Mouse (Mus musculus) C2C12 (cell line): ENCODE data around the gene Ntf3. TPM values are rescaled to one million over a fixed set of nuclear protein-coding genes. Genes with fewer than 3 reads are reported as not detected.

ENCODE experiments used
- H3K27me3 ChIP-seq: one replicate; pipeline ENCODE4 v1.6.1; 2011; ENCODE audit not compliant: control insufficient read depth, insufficient read depth, insufficient read length
- H3K36me3 ChIP-seq: one replicate; pipeline ENCODE4 v1.6.1; 2011; ENCODE audit not compliant: control insufficient read depth, insufficient read depth
- H3K4me3 ChIP-seq: one replicate; pipeline ENCODE4 v1.5.1; 2011; ENCODE audit warnings: mild to moderate bottlenecking, control low read depth; ENCODE audit not compliant: poor library complexity, insufficient read depth, severe bottlenecking
- H3K79me2 ChIP-seq: one replicate; pipeline ENCODE4 v1.6.1; 2011; ENCODE audit not compliant: control insufficient read depth, insufficient read depth
- H3K79me3 ChIP-seq: one replicate; pipeline ENCODE4 v1.6.1; 2011; ENCODE audit warnings: low read depth, control low read depth
- H3ac ChIP-seq: one replicate; pipeline ENCODE3; 2011; ENCODE audit warnings: low read depth; ENCODE audit not compliant: control insufficient read depth, insufficient read length
- CEBPB ChIP-seq: IDR thresholded peaks from one replicate; pipeline ENCODE4 v1.6.1; 2011; ENCODE audit warnings: low read depth, mild to moderate bottlenecking, control low read depth, moderate library complexity
- CTCF ChIP-seq: IDR thresholded peaks from one replicate; pipeline ENCODE4 v1.5.1; 2011; ENCODE audit not compliant: control insufficient read depth, insufficient read depth, insufficient read length
- FOSL1 ChIP-seq: IDR thresholded peaks from one replicate; pipeline ENCODE4 v1.8.0; 2011; ENCODE audit warnings: mild to moderate bottlenecking, low read length; ENCODE audit not compliant: poor library complexity, insufficient read depth, severe bottlenecking
- MAX ChIP-seq: IDR thresholded peaks from one replicate; pipeline ENCODE4 v1.6.1; 2011; ENCODE audit warnings: mild to moderate bottlenecking, control low read depth
- MYOD1 ChIP-seq: IDR thresholded peaks from one replicate; pipeline ENCODE4 v1.6.1; 2011; ENCODE audit warnings: low read depth; ENCODE audit not compliant: control insufficient read depth, insufficient read length
- MYOG ChIP-seq: IDR thresholded peaks from one replicate; pipeline ENCODE4 v1.6.1; 2011; ENCODE audit not compliant: control insufficient read depth, insufficient read length; ENCODE audit errors: extremely low read depth
- USF1 ChIP-seq: IDR thresholded peaks from one replicate; pipeline ENCODE4 v1.6.1; 2011; ENCODE audit warnings: low read depth, mild to moderate bottlenecking, control low read depth, moderate library complexity
- polyA plus RNA-seq: library from polyadenylated mRNA; unstranded; fragments of >200 nt; fragmentation: generic; extraction: Trizol; gene quantifications from one replicate; pipeline ENCODE4 v1.2.1, GENCODE M21; 2012; ENCODE audit warnings: missing spikeins

Ntf3 gene
- polyA plus RNA-seq, 1 experiment, result not detected

DNA sequence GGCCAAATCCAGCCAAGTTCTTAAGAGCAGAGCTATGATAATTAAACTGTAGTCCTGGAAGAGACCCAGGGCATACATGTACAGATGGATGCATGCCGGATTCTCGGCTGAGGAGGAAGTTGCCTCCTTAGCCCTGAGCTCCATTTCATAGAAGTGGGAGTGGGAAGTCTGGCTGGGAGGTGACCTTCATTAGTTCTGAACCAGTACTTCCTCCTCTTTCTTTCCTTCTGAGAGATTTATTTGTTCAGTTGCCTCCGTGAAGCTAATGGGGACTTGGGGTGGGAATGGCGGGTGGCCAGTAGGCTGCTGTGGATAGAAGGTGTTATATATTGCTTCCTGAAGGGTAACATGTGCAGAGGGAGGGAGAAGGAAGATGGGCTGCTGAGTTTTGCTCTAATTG, 28.1 kb upstream of the Ntf3 start:
- TF ChIP-seq MAX (no peak), FOSL1 (no peak), CTCF (no peak), USF1 (no peak), MYOD1 (no peak)
- no peak overlapping the region for H3ac ChIP-seq
- H3K4me3 ChIP-seq, result no peak overlapping the region
- no peaks in the 10 kb centered on the region for H3K27me3 ChIP-seq
- no peaks in the 10 kb centered on the region for H3K36me3 ChIP-seq
- no peaks in the 10 kb centered on the region for H3K79me3 ChIP-seq
- no peaks in the 10 kb centered on the region for H3K79me2 ChIP-seq

DNA sequence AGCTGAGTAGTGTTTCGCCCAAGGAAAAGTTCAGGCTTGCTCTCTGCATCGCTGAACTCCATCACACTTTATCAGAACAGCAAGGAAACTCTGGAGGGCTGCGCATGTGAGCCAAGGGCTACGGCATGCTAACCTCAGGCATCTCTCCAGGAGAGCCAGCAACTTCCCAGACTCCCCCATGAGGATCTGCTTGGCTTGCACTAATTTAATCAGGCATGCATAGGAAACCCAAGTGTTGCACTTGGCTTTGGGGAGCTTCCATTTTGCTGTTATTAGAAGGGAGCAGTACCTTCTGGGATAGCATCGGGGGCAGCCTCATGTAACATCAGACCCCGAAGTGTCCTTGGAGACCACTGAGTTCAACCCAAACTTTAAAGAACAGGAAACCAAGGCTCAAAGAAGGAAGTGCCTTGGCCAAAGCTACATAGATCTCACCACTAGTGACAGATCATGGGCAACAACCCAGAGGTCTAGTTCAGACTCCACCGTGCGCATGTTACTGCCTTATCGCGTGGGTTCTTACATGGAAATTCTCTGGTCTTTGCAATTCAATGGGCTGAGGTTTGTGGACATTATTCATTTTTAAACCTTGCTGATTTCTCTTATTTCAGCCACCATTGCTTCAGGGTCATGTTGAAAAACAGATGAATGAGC, 23.6 kb upstream of the Ntf3 start:
- H3ac ChIP-seq, result no peak overlapping the region
- H3K27me3 ChIP-seq, result no peaks in the 10 kb centered on the region
- TF ChIP-seq FOSL1 (no peak), CEBPB (no peak), MAX (no peak), CTCF (no peak), MYOD1 (no peak), USF1 (no peak), MYOG (no peak)
- H3K4me3 ChIP-seq, result no peak overlapping the region
- no peaks in the 10 kb centered on the region for H3K79me3 ChIP-seq
- no peaks in the 10 kb centered on the region for H3K36me3 ChIP-seq
- no peaks in the 10 kb centered on the region for H3K79me2 ChIP-seq

- H3K27me3 ChIP-seq, result no peaks in the 10 kb centered on the region
- no peak overlapping the region for H3ac ChIP-seq
- no peak for TF ChIP-seq CEBPB
- TF ChIP-seq FOSL1, result no peak
- no peak for TF ChIP-seq USF1
- TF ChIP-seq MYOG, result no peak
- no peak for TF ChIP-seq CTCF
- no peak for TF ChIP-seq MAX
- no peak for TF ChIP-seq MYOD1
- no peaks in the 10 kb centered on the region for H3K36me3 ChIP-seq
- H3K79me2 ChIP-seq, result no peaks in the 10 kb centered on the region
- H3K4me3 ChIP-seq, result no peak overlapping the region
- H3K79me3 ChIP-seq, result no peaks in the 10 kb centered on the region
Measured at GRCm38 (mm10) chr6:126187400-126187799, 20.7 kb upstream of the Ntf3 start.

DNA sequence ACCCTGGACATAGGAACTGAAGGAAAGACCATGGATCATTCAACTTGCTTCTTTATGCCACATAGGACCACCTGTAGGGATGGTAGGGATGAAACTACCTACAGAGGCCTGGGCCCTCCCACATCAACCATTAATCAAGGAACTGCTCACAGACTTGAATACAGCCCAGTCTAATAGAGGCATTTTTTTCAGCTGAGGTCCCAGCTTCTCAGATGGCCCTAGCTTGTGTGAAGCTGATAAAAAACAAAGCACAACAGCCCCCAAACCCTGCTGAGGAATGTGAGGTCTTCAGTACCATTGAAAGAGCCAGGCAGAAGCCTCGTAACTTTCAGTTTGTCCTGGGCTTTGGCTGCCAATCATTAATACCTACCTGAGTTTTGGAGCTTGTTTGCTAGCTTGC, 19.4 kb upstream of the Ntf3 start:
- H3K79me3 ChIP-seq, result no peaks in the 10 kb centered on the region
- no peaks in the 10 kb centered on the region for H3K79me2 ChIP-seq
- no peak overlapping the region for H3K4me3 ChIP-seq
- H3ac ChIP-seq, result no peak overlapping the region
- no peaks in the 10 kb centered on the region for H3K27me3 ChIP-seq
- TF ChIP-seq USF1, result no peak
- no peak for TF ChIP-seq MYOD1
- no peak for TF ChIP-seq MAX
- TF ChIP-seq MYOG, result no peak
- no peak for TF ChIP-seq CEBPB
- no peak for TF ChIP-seq FOSL1
- TF ChIP-seq CTCF, result no peak
- no peaks in the 10 kb centered on the region for H3K36me3 ChIP-seq

GRCm38 (mm10) chr6:126172071-126172470, 5.4 kb upstream of the Ntf3 start:
- Histone ChIP-seq H3K36me3 (no peaks in the 10 kb centered on the region), H3K4me3 (no peak overlapping the region), H3K27me3 (peaks cover 1% of the 10 kb centered on the region), H3K79me3 (no peaks in the 10 kb centered on the region), H3ac (no peak overlapping the region), H3K79me2 (no peaks in the 10 kb centered on the region)
- TF ChIP-seq MYOD1 (no peak), CTCF (no peak), MAX (no peak), FOSL1 (no peak), USF1 (no peak), MYOG (no peak), CEBPB (no peak)

GRCm38 (mm10) chr6:126170772-126171171, 4.1 kb upstream of the Ntf3 start:
- TF ChIP-seq MAX, result no peak
- TF ChIP-seq CTCF, result no peak
- TF ChIP-seq MYOG, result no peak
- TF ChIP-seq CEBPB, result no peak
- Histone ChIP-seq H3ac (no peak overlapping the region), H3K36me3 (no peaks in the 10 kb centered on the region), H3K79me3 (no peaks in the 10 kb centered on the region), H3K79me2 (no peaks in the 10 kb centered on the region), H3K27me3 (peaks cover 4% of the 10 kb centered on the region), H3K4me3 (no peak overlapping the region)
